Mouse (Mus musculus) forebrain, embryonic 12.5 days (tissue): Measurements from ENCODE around the gene Glmp. TPM values are rescaled to one million over a fixed set of nuclear protein-coding genes. Genes with fewer than 3 reads are reported as not detected.

Source experiments
- ATAC-seq: fragments of 200-750 bp; cut with Nextera tagmentation; 2 replicates; pipeline ENCODE4 v1.8.0; 2017; ENCODE audit warnings: moderate TSS enrichment; ENCODE audit not compliant: low FRiP score
- H3K27ac ChIP-seq: fragments of 300-500 bp; sonication (generic); 2 replicates; pipeline ENCODE4 v1.5.1; 2016; ENCODE audit warnings: mild to moderate bottlenecking
- H3K27me3 ChIP-seq: fragments of 300-500 bp; sonication (generic); 2 replicates; pipeline ENCODE4 v1.6.1; 2016; ENCODE audit warnings: mild to moderate bottlenecking
- H3K36me3 ChIP-seq: fragments of 300-500 bp; sonication (generic); replicated peaks from 2 replicates; pipeline ENCODE4 v1.6.1; 2016; ENCODE audit warnings: mild to moderate bottlenecking
- H3K4me1 ChIP-seq: fragments of 300-500 bp; sonication (generic); 2 replicates; pipeline ENCODE4 v1.6.1; 2016
- H3K4me2 ChIP-seq: fragments of 300-500 bp; sonication (generic); 2 replicates; pipeline ENCODE4 v1.6.1; 2016; ENCODE audit warnings: mild to moderate bottlenecking, moderate library complexity
- H3K4me3 ChIP-seq: fragments of 300-500 bp; sonication (generic); replicated peaks from 2 replicates; pipeline ENCODE4 v1.5.1; 2016; ENCODE audit warnings: mild to moderate bottlenecking
- H3K9ac ChIP-seq: fragments of 300-500 bp; sonication (generic); 2 replicates; pipeline ENCODE4 v1.6.1; 2016; ENCODE audit warnings: mild to moderate bottlenecking
- H3K9me3 ChIP-seq: fragments of 300-500 bp; sonication (generic); 2 replicates; pipeline ENCODE4 v1.6.1; 2016
- WGBS: fragments of 180-500 bp; shearing (Covaris S2); methylation state at CpG from one replicate; pipeline ENCODE4 v1.1.7; 2016; 5-methylcytosine and 5-hydroxymethylcytosine counted together
- polyA plus RNA-seq: library from polyadenylated mRNA; unstranded; fragments of >200 nt; fragmentation: Nextera tagmentation; extraction: Ambion mirVana; gene quantifications from 2 replicates; pipeline ENCODE4 v1.2.1, GENCODE M21; 2016

The Glmp gene
- polyA plus RNA-seq, 1 experiment from 2014 or later: 86.7 TPM

- no peak for ATAC-seq
- Histone ChIP-seq H3K4me2 (no peak overlapping the region), H3K9ac (no peak overlapping the region), H3K27ac (no peak overlapping the region), H3K36me3 (peaks cover 29% of the 10 kb centered on the region), H3K9me3 (no peaks in the 10 kb centered on the region), H3K4me1 (peaks cover 27% of the 10 kb centered on the region), H3K27me3 (no peaks in the 10 kb centered on the region), H3K4me3 (no peak overlapping the region)
- 92% methylated on average over 3 of the region's 3 CpGs for WGBS
These were observed 14.2 kb downstream of the Glmp start for GRCm38 (mm10) chr3:88339006-88339405.

- no peak for ATAC-seq
- Histone ChIP-seq H3K36me3 (peaks cover 97% of the 10 kb centered on the region), H3K9me3 (no peaks in the 10 kb centered on the region)
These were observed 25.9 kb downstream of the Glmp start for GRCm38 (mm10) chr3:88350732-88351131.

GRCm38 (mm10) chr3:88352907-88353306 lies 28.1 kb downstream of the Glmp start:
- no peak overlapping the region for H3K4me3 ChIP-seq

More at GRCm38 (mm10) chr3:88350732-88351131, 25.9 kb downstream of the Glmp start:
- WGBS: 97% methylated on average over 13 of the region's 13 CpGs
- Histone ChIP-seq H3K4me3 (no peak overlapping the region), H3K9ac (no peak overlapping the region), H3K27me3 (no peaks in the 10 kb centered on the region), H3K4me2 (no peak overlapping the region), H3K4me1 (no peaks in the 10 kb centered on the region), H3K27ac (no peak overlapping the region)

GRCm38 (mm10) chr3:88354396-88355165 lies 29.8 kb downstream of the Glmp start:
- Histone ChIP-seq H3K27me3 (no peaks in the 10 kb centered on the region), H3K27ac (no peak overlapping the region), H3K4me1 (0 out of 2 replicates have a peak, but pooled peaks cover under 1% of the 10 kb centered on the region), H3K36me3 (peaks cover 97% of the 10 kb centered on the region), H3K4me3 (no peak overlapping the region), H3K9me3 (no peaks in the 10 kb centered on the region), H3K9ac (no peak overlapping the region), H3K4me2 (no peak overlapping the region)
- no peak for ATAC-seq
- 95% methylated on average over 8 of the region's 8 CpGs for WGBS

More at GRCm38 (mm10) chr3:88352907-88353306, 28.1 kb downstream of the Glmp start:
- peaks cover 97% of the 10 kb centered on the region for H3K36me3 ChIP-seq
- H3K27ac ChIP-seq: no peak overlapping the region
- H3K27me3 ChIP-seq: no peaks in the 10 kb centered on the region
- H3K9me3 ChIP-seq: no peaks in the 10 kb centered on the region
- WGBS: 94% methylated on average over 9 of the region's 9 CpGs
- ATAC-seq: no peak
- no peak overlapping the region for H3K9ac ChIP-seq
- H3K4me1 ChIP-seq: no peaks in the 10 kb centered on the region
- H3K4me2 ChIP-seq: no peak overlapping the region

GRCm38 (mm10) chr3:88359584-88359983 lies 34.8 kb downstream of the Glmp start:
- Histone ChIP-seq H3K36me3 (peaks cover 80% of the 10 kb centered on the region), H3K9ac (no peak overlapping the region), H3K27ac (no peak overlapping the region), H3K4me1 (peaks cover 5% of the 10 kb centered on the region; the same call in 1 of the 2 replicates), H3K4me2 (no peak overlapping the region), H3K4me3 (no peak overlapping the region), H3K9me3 (no peaks in the 10 kb centered on the region), H3K27me3 (peaks cover 5% of the 10 kb centered on the region; the same call in 1 of the 2 replicates)
- 76% methylated on average over 5 of the region's 5 CpGs for WGBS
- ATAC-seq: no peak

- H3K4me1 ChIP-seq: peaks cover 5% of the 10 kb centered on the region; the same call in 1 of the 2 replicates
- H3K9me3 ChIP-seq: no peaks in the 10 kb centered on the region
- ATAC-seq: no peak
- H3K4me3 ChIP-seq: no peak overlapping the region
- 71% methylated on average over 3 of the region's 3 CpGs for WGBS
- peaks cover 9% of the 10 kb centered on the region for H3K27me3 ChIP-seq
- peaks cover 76% of the 10 kb centered on the region for H3K36me3 ChIP-seq
- H3K27ac ChIP-seq: no peak overlapping the region
- H3K4me2 ChIP-seq: no peak overlapping the region
- no peak overlapping the region for H3K9ac ChIP-seq
These were observed 35.2 kb downstream of the Glmp start for GRCm38 (mm10) chr3:88359989-88360388.

GRCm38 (mm10) chr3:88361096-88361495 lies 36.3 kb downstream of the Glmp start:
- Histone ChIP-seq H3K4me1 (peaks cover 9% of the 10 kb centered on the region; the same call in 1 of the 2 replicates), H3K4me3 (no peak overlapping the region), H3K9me3 (no peaks in the 10 kb centered on the region), H3K4me2 (no peak overlapping the region), H3K9ac (no peak overlapping the region), H3K27ac (no peak overlapping the region), H3K36me3 (peaks cover 65% of the 10 kb centered on the region), H3K27me3 (peaks cover 20% of the 10 kb centered on the region)
- WGBS: 83% methylated on average over 6 of the region's 6 CpGs
- no peak for ATAC-seq

- Histone ChIP-seq H3K27me3 (peaks cover 23% of the 10 kb centered on the region), H3K4me3 (no peak overlapping the region), H3K9ac (no peak overlapping the region), H3K9me3 (no peaks in the 10 kb centered on the region), H3K27ac (no peak overlapping the region), H3K4me2 (no peak overlapping the region), H3K36me3 (peaks cover 58% of the 10 kb centered on the region), H3K4me1 (peaks cover 10% of the 10 kb centered on the region; the same call in 1 of the 2 replicates)
- no peak for ATAC-seq
- WGBS: 93% methylated on average over 2 of the region's 2 CpGs
These were observed 36.9 kb downstream of the Glmp start for GRCm38 (mm10) chr3:88361612-88362313.

GRCm38 (mm10) chr3:88363700-88364099 lies 38.9 kb downstream of the Glmp start:
- whole genome bisulfite sequencing: 53% methylated on average over 4 of the region's 4 CpGs
- Histone ChIP-seq H3K27me3 (peaks cover 23% of the 10 kb centered on the region), H3K36me3 (peaks cover 40% of the 10 kb centered on the region), H3K4me2 (no peak overlapping the region), H3K4me1 (peaks cover 10% of the 10 kb centered on the region; the same call in 1 of the 2 replicates), H3K27ac (no peak overlapping the region), H3K9me3 (no peaks in the 10 kb centered on the region), H3K4me3 (no peak overlapping the region), H3K9ac (no peak overlapping the region)
- no peak for ATAC-seq

- Histone ChIP-seq H3K27ac (no peak within 1 kb of the TSS), H3K36me3 (peaks cover 34% of the 10 kb centered on the region), H3K9ac (no peak within 1 kb of the TSS), H3K4me1 (peaks cover 10% of the 10 kb centered on the region; the same call in 1 of the 2 replicates), H3K4me3 (no peak within 1 kb of the TSS), H3K9me3 (no peaks in the 10 kb centered on the region), H3K4me2 (0 out of 2 replicates have a peak within 1 kb of the TSS, but pooled peaks have one; percentile 11), H3K27me3 (peaks cover 23% of the 10 kb centered on the region)
- no peak for ATAC-seq
- 2% methylated on average over 16 of the region's 16 CpGs for WGBS
These were observed 39.5 kb downstream of the Glmp start, which contains the start of gene Paqr6 for GRCm38 (mm10) chr3:88364337-88364736. Gene Paqr6 (plus strand): TSS chr3:88364584.

GRCm38 (mm10) chr3:88365705-88366361 lies 41.0 kb downstream of the Glmp start:
- Histone ChIP-seq H3K4me3 (no peak overlapping the region), H3K9ac (peak overlapping the region; percentile 9; the same call in 1 of the 2 replicates), H3K4me2 (peak overlapping the region; percentile 44), H3K4me1 (peaks cover 4% of the 10 kb centered on the region; the same call in 1 of the 2 replicates), H3K36me3 (peaks cover 19% of the 10 kb centered on the region), H3K27ac (no peak overlapping the region), H3K27me3 (peaks cover 23% of the 10 kb centered on the region), H3K9me3 (peaks cover 10% of the 10 kb centered on the region)
- no peak for ATAC-seq
- WGBS: 34% methylated on average over 34 of the region's 34 CpGs
